Mouse (Mus musculus) lung, embryonic 14.5 days (tissue): ENCODE measurements around the gene Smg7. TPM values are rescaled to one million over a fixed set of nuclear protein-coding genes. Genes with fewer than 3 reads are reported as not detected.

ENCODE experiments used
- ATAC-seq: fragments of 200-750 bp; cut with Nextera tagmentation; 2 replicates; pipeline ENCODE4 v1.8.0; 2017; ENCODE audit warnings: mild to moderate bottlenecking, moderate TSS enrichment, moderate library complexity; ENCODE audit not compliant: insufficient read depth
- DNase-seq: peaks from one replicate; pipeline ENCODE4 v3.0.0-alpha.2; 2015
- H3K27ac ChIP-seq: fragments of 300-500 bp; sonication (generic); 2 replicates; pipeline ENCODE4 v1.5.1; 2014; ENCODE audit warnings: low read depth, mild to moderate bottlenecking, moderate library complexity
- H3K27me3 ChIP-seq: fragments of 300-500 bp; sonication (generic); 2 replicates; pipeline ENCODE4 v1.6.1; 2014; ENCODE audit warnings: low read length, control low read depth; ENCODE audit not compliant: insufficient read depth
- H3K36me3 ChIP-seq: fragments of 300-500 bp; sonication (generic); 2 replicates; pipeline ENCODE4 v1.6.1; 2014; ENCODE audit warnings: control low read depth; ENCODE audit not compliant: insufficient read depth
- H3K4me1 ChIP-seq: fragments of 300-500 bp; sonication (generic); 2 replicates; pipeline ENCODE4 v1.6.1; 2014; ENCODE audit warnings: antibody characterized with exemption, control low read depth; ENCODE audit not compliant: insufficient read depth
- H3K4me2 ChIP-seq: fragments of 300-500 bp; sonication (generic); 2 replicates; pipeline ENCODE4 v1.6.1; 2014; ENCODE audit warnings: mild to moderate bottlenecking
- H3K4me3 ChIP-seq: fragments of 300-500 bp; sonication (generic); 2 replicates; pipeline ENCODE4 v1.5.1; 2014; ENCODE audit warnings: low read depth, low read length
- H3K9ac ChIP-seq: fragments of 300-500 bp; sonication (generic); 2 replicates; pipeline ENCODE4 v1.6.1; 2014
- H3K9me3 ChIP-seq: fragments of 300-500 bp; sonication (generic); 2 replicates; pipeline ENCODE4 v1.6.1; 2016; ENCODE audit warnings: low read depth, low read length, control low read depth
- CTCF ChIP-seq: IDR thresholded peaks from 2 replicates; pipeline ENCODE4 v1.5.1; 2016; ENCODE audit warnings: antibody characterized with exemption, low read depth
- WGBS: fragments of 180-500 bp; shearing (Covaris S2); extraction: QIAGEN DNeasy Blood & Tissue Kit; methylation state at CpG from one replicate; pipeline ENCODE4 v1.1.7; 2014; 5-methylcytosine and 5-hydroxymethylcytosine counted together
- polyA plus RNA-seq: library from polyadenylated mRNA; unstranded; fragments of >200 nt; fragmentation: Nextera tagmentation; extraction: Ambion mirVana; gene quantifications from 2 replicates; pipeline ENCODE4 v1.2.1, GENCODE M21; 2014

Gene Smg7
- polyA plus RNA-seq, 1 experiment from 2014 or later: 44.1 TPM

- no peak overlapping the region for H3K4me2 ChIP-seq
- 46% methylated on average over 10 of the region's 10 CpGs for WGBS
- no peaks in the 10 kb centered on the region for H3K4me1 ChIP-seq
- H3K9ac ChIP-seq: no peak overlapping the region
- H3K9me3 ChIP-seq: no peaks in the 10 kb centered on the region
- DNase-seq (no peak), ATAC-seq (0 out of 2 replicates have a peak, but pooled peaks have one; percentile 11)
- no peak overlapping the region for H3K27ac ChIP-seq
- TF ChIP-seq CTCF: no peak
- H3K27me3 ChIP-seq: no peaks in the 10 kb centered on the region
- no peak overlapping the region for H3K4me3 ChIP-seq
- no peaks in the 10 kb centered on the region; the same call in 1 of the 2 replicates for H3K36me3 ChIP-seq
Observed at GRCm38 (mm10) chr1:152828637-152829355, 73.7 kb downstream of the Smg7 start.

- H3K9me3 ChIP-seq: no peaks in the 10 kb centered on the region
- DNase-seq (no peak), ATAC-seq (no peak)
- H3K27ac ChIP-seq: no peak overlapping the region
- no peak overlapping the region for H3K9ac ChIP-seq
- WGBS: 77% methylated on average over 5 of the region's 5 CpGs
- no peak overlapping the region for H3K4me3 ChIP-seq
- H3K4me1 ChIP-seq: no peaks in the 10 kb centered on the region
- no peak overlapping the region for H3K4me2 ChIP-seq
- TF ChIP-seq CTCF: no peak
- H3K27me3 ChIP-seq: no peaks in the 10 kb centered on the region
- no peaks in the 10 kb centered on the region; the same call in 1 of the 2 replicates for H3K36me3 ChIP-seq
Observed at GRCm38 (mm10) chr1:152828168-152828567, 74.3 kb downstream of the Smg7 start.

GRCm38 (mm10) chr1:152826446-152826845 lies 76.0 kb downstream of the Smg7 start:
- WGBS: 66% methylated on average over 5 of the region's 5 CpGs
- ATAC-seq (no peak), DNase-seq (no peak)
- H3K9ac ChIP-seq: no peak overlapping the region
- H3K9me3 ChIP-seq: no peaks in the 10 kb centered on the region
- no peaks in the 10 kb centered on the region for H3K4me1 ChIP-seq
- H3K27me3 ChIP-seq: no peaks in the 10 kb centered on the region
- H3K27ac ChIP-seq: no peak overlapping the region
- no peak for TF ChIP-seq CTCF
- no peak overlapping the region for H3K4me2 ChIP-seq
- no peak overlapping the region for H3K4me3 ChIP-seq
- no peaks in the 10 kb centered on the region for H3K36me3 ChIP-seq

GRCm38 (mm10) chr1:152824206-152824605 lies 78.2 kb downstream of the Smg7 start:
- no peaks in the 10 kb centered on the region for H3K4me1 ChIP-seq
- no peaks in the 10 kb centered on the region for H3K27me3 ChIP-seq
- H3K4me3 ChIP-seq: no peak overlapping the region
- H3K9me3 ChIP-seq: no peaks in the 10 kb centered on the region
- no peak overlapping the region for H3K4me2 ChIP-seq
- no peak for TF ChIP-seq CTCF
- ATAC-seq: no peak
- H3K27ac ChIP-seq: no peak overlapping the region
- 69% methylated on average over 9 of the region's 9 CpGs for WGBS
- DNase-seq: no peak
- no peaks in the 10 kb centered on the region for H3K36me3 ChIP-seq
- H3K9ac ChIP-seq: no peak overlapping the region

- Histone ChIP-seq H3K27me3 (no peaks in the 10 kb centered on the region), H3K27ac (no peak overlapping the region), H3K9me3 (no peaks in the 10 kb centered on the region), H3K4me1 (no peaks in the 10 kb centered on the region), H3K9ac (no peak overlapping the region), H3K36me3 (no peaks in the 10 kb centered on the region), H3K4me3 (no peak overlapping the region), H3K4me2 (no peak overlapping the region)
- DNase-seq (no peak), ATAC-seq (no peak)
- TF ChIP-seq CTCF: no peak
- 81% methylated on average over 4 of the region's 4 CpGs for WGBS
Observed at GRCm38 (mm10) chr1:152821746-152822145, 80.7 kb downstream of the Smg7 start.

- no peaks in the 10 kb centered on the region for H3K9me3 ChIP-seq
- H3K4me1 ChIP-seq: no peaks in the 10 kb centered on the region
- H3K4me2 ChIP-seq: no peak overlapping the region
- WGBS: 74% methylated on average over 7 of the region's 7 CpGs
- no peaks in the 10 kb centered on the region for H3K36me3 ChIP-seq
- H3K4me3 ChIP-seq: no peak overlapping the region
- no peaks in the 10 kb centered on the region for H3K27me3 ChIP-seq
- no peak overlapping the region for H3K9ac ChIP-seq
- H3K27ac ChIP-seq: no peak overlapping the region
- no peak for ATAC-seq
- no peak for TF ChIP-seq CTCF
- no peak for DNase-seq
Observed at GRCm38 (mm10) chr1:152820911-152821695, 81.3 kb downstream of the Smg7 start.

GRCm38 (mm10) chr1:152819558-152819957 lies 82.9 kb downstream of the Smg7 start:
- no peak overlapping the region for H3K4me3 ChIP-seq
- H3K4me2 ChIP-seq: no peak overlapping the region
- no peak for DNase-seq
- no peak overlapping the region for H3K27ac ChIP-seq
- no peak overlapping the region for H3K9ac ChIP-seq
- 70% methylated on average over 6 of the region's 6 CpGs for WGBS
- H3K4me1 ChIP-seq: no peaks in the 10 kb centered on the region
- ATAC-seq: no peak
- H3K36me3 ChIP-seq: no peaks in the 10 kb centered on the region
- no peaks in the 10 kb centered on the region for H3K27me3 ChIP-seq
- no peak for TF ChIP-seq CTCF
- no peaks in the 10 kb centered on the region for H3K9me3 ChIP-seq
